Mouse (Mus musculus): ENCODE data around the gene Alkbh4. TPM values are rescaled to one million over a fixed set of nuclear protein-coding genes. Genes with fewer than 3 reads are reported as not detected.

Alkbh4 gene
- 64.1 TPM for polyA plus RNA-seq (2017; shearing (Covaris generic))

DNA sequence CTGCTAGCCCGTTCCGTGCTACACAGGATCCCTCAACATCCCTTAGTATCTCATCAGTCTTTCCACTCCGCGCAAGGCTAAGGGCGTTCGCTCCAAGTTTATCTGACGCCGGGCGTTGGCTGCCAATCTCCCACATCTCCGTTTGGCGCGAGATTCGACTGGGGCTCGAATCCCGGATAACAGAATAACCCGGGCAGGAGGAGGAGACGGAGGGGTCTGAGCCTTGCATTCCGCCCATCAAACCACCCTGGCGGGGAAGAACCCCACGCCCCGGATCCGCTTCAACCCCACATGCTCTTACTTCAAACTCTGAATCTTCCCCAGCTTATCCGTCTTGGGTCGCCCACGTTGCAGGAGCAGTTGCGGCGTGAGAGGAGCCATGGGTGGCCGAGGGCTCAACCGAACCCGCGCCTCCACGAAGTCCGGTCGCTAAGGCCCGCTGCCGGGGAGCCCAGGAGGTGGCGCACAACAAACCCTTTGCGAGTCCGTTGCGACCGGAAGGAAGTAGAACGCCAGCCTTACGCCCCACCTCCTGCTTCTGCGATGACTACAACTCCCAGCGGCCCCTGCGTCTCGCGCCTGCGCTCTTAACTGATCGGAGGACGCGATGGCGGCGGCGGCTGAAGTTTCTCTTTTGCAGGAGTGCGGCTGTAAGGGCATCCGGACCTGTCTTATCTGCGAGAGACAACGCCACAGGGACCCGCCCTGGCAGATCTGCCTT is at the start of gene Alkbh4, which contains the start of gene Lrwd1:
Gene Alkbh4 (plus strand): TSS at position 576 of the 721 bp plus-strand sequence.
Gene Lrwd1 (minus strand): TSS at position 504 of the 721 bp plus-strand sequence.

GRCm38 (mm10) chr5:136115891-136116783 is 19.8 kb upstream of the Alkbh4 start, which contains the start of gene Polr2j:
Gene Polr2j (plus strand): TSS chr5:136116631.

DNA sequence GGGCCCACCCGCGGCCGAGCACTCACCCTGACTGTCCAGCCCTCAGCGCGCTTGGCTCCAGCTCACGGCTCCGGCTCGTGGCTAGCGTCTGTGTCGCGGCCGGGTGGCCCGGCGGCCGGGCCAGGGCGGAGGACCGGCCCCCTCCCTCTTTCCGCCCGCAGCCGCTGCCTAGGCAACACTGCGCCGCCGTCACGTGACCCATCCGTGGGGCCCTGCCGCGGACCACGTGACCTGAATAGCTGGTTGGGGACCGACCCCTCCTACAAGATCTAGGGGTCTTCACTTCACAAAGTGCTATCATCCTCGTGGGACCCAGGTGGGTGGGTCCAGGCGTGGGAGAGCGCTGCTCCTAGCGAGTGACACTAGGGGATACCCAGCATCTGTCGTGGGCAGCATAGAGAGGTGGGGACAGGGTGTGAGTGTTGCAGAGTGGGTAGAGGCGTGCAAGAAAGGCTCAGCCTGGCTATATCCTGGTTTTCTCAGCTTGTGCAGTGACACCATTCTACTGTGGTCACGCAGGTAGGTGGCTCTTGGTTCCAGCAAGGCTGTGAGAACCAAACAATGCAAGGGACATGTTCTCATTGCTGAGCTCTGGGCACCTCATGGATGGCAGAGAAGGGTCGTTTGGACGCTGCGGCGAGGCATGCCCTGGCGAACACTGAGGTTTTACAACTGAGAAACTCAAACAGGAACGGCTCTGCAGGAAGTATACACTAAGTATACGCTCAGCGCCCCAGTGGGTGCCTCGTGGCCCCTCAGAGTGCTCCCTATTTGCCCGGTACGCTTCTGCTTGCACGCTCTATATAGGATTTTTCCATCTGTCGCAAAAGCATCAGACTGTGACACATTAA is 34.8 kb downstream of the Alkbh4 start, which contains the start of gene Orai2:
Gene Orai2 (minus strand): TSS at position 202 of the 851 bp plus-strand sequence.

Other genes starting within 250 kb of the Alkbh4 start
- 1.4 TPM for gene Hspb1, start 248.2 kb upstream of the Alkbh4 start, polyA plus RNA-seq (2017; shearing (Covaris generic))
- gene Ywhag, start 201.5 kb upstream of the Alkbh4 start, polyA plus RNA-seq (2017; shearing (Covaris generic)): 74.8 TPM
- 1.1 TPM for gene Ssc4d, start 161.6 kb upstream of the Alkbh4 start, polyA plus RNA-seq (2017; shearing (Covaris generic))
- not detected for gene Zp3, start 156.0 kb upstream of the Alkbh4 start, polyA plus RNA-seq (2017; shearing (Covaris generic))
- 23.3 TPM for gene Dtx2, start 141.3 kb upstream of the Alkbh4 start, polyA plus RNA-seq (2017; shearing (Covaris generic))
- not detected for gene Upk3b, start 97.7 kb upstream of the Alkbh4 start, polyA plus RNA-seq (2017; shearing (Covaris generic))
- gene Upk3bl, start 81.7 kb upstream of the Alkbh4 start, polyA plus RNA-seq (2017; shearing (Covaris generic)): not detected
- 2.1 TPM for gene Rasa4, start 52.2 kb upstream of the Alkbh4 start, polyA plus RNA-seq (2017; shearing (Covaris generic))
- gene Polr2j, start 19.5 kb upstream of the Alkbh4 start, polyA plus RNA-seq (2017; shearing (Covaris generic)): 176 TPM
- 58.2 TPM for gene Lrwd1, start 72 bp upstream of the Alkbh4 start, polyA plus RNA-seq (2017; shearing (Covaris generic))
- 78.2 TPM for gene Orai2, start 34.6 kb downstream of the Alkbh4 start, polyA plus RNA-seq (2017; shearing (Covaris generic))
- 51.6 TPM for gene Prkrip1, start 62.8 kb downstream of the Alkbh4 start, polyA plus RNA-seq (2017; shearing (Covaris generic))
- gene Sh2b2, start 110.4 kb downstream of the Alkbh4 start, polyA plus RNA-seq (2017; shearing (Covaris generic)): not detected

Measured in activated CD4-positive, CD25-positive, alpha-beta regulatory T cell, adult 9 weeks (primary cell).